Mouse (Mus musculus): ENCODE measurements at regions not wholly inside any gene's neighbourhood (a gene's known extent, or its start where the extent isn't known, plus 50 kb on each side); places are given as distances from the start of the nearest gene placed in this dataset.
A peak's percentile ranks its signal among the peaks of the same experiment; 100 is the strongest.

GRCm38 (mm10) chr4:150748099-150749000 is 96.4 kb upstream of the Slc45a1 start:
- Histone ChIP-seq H3K27me3 (ENCODE audit: control insufficient read depth, insufficient read depth, low read length) (no peaks in the 10 kb centered on the region), H3K36me3 (ENCODE audit: control insufficient read depth, insufficient read depth, low read length) (no peaks in the 10 kb centered on the region), H3K27ac (ENCODE audit: control insufficient read depth, insufficient read depth, low read depth, low read length) (no peak overlapping the region), H3K4me1 (ENCODE audit: control insufficient read depth, insufficient read depth, low read length) (no peaks in the 10 kb centered on the region; the same call in 1 of the 2 replicates), H3K4me3 (ENCODE audit: control insufficient read depth, low read depth, low read length) (no peak overlapping the region)
- no peak for TF ChIP-seq CTCF (IDR thresholded peaks at IDR 0.05; ENCODE audit: control insufficient read depth, insufficient read depth, insufficient replicate concordance, low read depth, low read length)
- TF ChIP-seq POLR2A (IDR thresholded peaks at IDR 0.05; ENCODE audit: control insufficient read depth, low read depth, low read length): no peak

- H3K4me1 ChIP-seq (ENCODE audit: control insufficient read depth, insufficient read depth, low read length): no peaks in the 10 kb centered on the region; the same call in 1 of the 2 replicates
- H3K36me3 ChIP-seq (ENCODE audit: control insufficient read depth, insufficient read depth, low read length): no peaks in the 10 kb centered on the region
- no peak for TF ChIP-seq CTCF (IDR thresholded peaks at IDR 0.05; ENCODE audit: control insufficient read depth, insufficient read depth, insufficient replicate concordance, low read depth, low read length)
- no peak for TF ChIP-seq POLR2A (IDR thresholded peaks at IDR 0.05; ENCODE audit: control insufficient read depth, low read depth, low read length)
- no peak overlapping the region for H3K4me3 ChIP-seq (ENCODE audit: control insufficient read depth, low read depth, low read length)
- no peaks in the 10 kb centered on the region for H3K27me3 ChIP-seq (ENCODE audit: control insufficient read depth, insufficient read depth, low read length)
- peak overlapping the region; percentile 20 for H3K27ac ChIP-seq (ENCODE audit: control insufficient read depth, insufficient read depth, low read depth, low read length)
These were observed 94.5 kb upstream of the Slc45a1 start for GRCm38 (mm10) chr4:150746430-150746923.

GRCm38 (mm10) chr4:150745529-150746429 is 93.8 kb upstream of the Slc45a1 start:
- H3K27ac ChIP-seq (ENCODE audit: control insufficient read depth, insufficient read depth, low read depth, low read length): no peak overlapping the region; the same call in 1 of the 2 replicates
- H3K36me3 ChIP-seq (ENCODE audit: control insufficient read depth, insufficient read depth, low read length): no peaks in the 10 kb centered on the region
- no peaks in the 10 kb centered on the region; the same call in 1 of the 2 replicates for H3K4me1 ChIP-seq (ENCODE audit: control insufficient read depth, insufficient read depth, low read length)
- no peaks in the 10 kb centered on the region for H3K27me3 ChIP-seq (ENCODE audit: control insufficient read depth, insufficient read depth, low read length)
- no peak overlapping the region for H3K4me3 ChIP-seq (ENCODE audit: control insufficient read depth, low read depth, low read length)
- no peak for TF ChIP-seq POLR2A (IDR thresholded peaks at IDR 0.05; ENCODE audit: control insufficient read depth, low read depth, low read length)

- Histone ChIP-seq H3K27ac (ENCODE audit: control insufficient read depth, insufficient read depth, low read depth, low read length) (no peak overlapping the region), H3K4me3 (ENCODE audit: control insufficient read depth, low read depth, low read length) (no peak overlapping the region), H3K27me3 (ENCODE audit: control insufficient read depth, insufficient read depth, low read length) (no peaks in the 10 kb centered on the region), H3K36me3 (ENCODE audit: control insufficient read depth, insufficient read depth, low read length) (no peaks in the 10 kb centered on the region), H3K4me1 (ENCODE audit: control insufficient read depth, insufficient read depth, low read length) (no peaks in the 10 kb centered on the region; the same call in 1 of the 2 replicates)
- TF ChIP-seq POLR2A (IDR thresholded peaks at IDR 0.05; ENCODE audit: control insufficient read depth, low read depth, low read length) (no peak), CTCF (IDR thresholded peaks at IDR 0.05; ENCODE audit: control insufficient read depth, insufficient read depth, insufficient replicate concordance, low read depth, low read length) (no peak)
These were observed 91.5 kb upstream of the Slc45a1 start for GRCm38 (mm10) chr4:150743508-150743907.

- no peaks in the 10 kb centered on the region for H3K36me3 ChIP-seq (ENCODE audit: control insufficient read depth, insufficient read depth, low read length)
- H3K27ac ChIP-seq (ENCODE audit: control insufficient read depth, insufficient read depth, low read depth, low read length): no peak overlapping the region
- no peaks in the 10 kb centered on the region; the same call in 1 of the 2 replicates for H3K4me1 ChIP-seq (ENCODE audit: control insufficient read depth, insufficient read depth, low read length)
- no peaks in the 10 kb centered on the region for H3K27me3 ChIP-seq (ENCODE audit: control insufficient read depth, insufficient read depth, low read length)
- TF ChIP-seq CTCF (IDR thresholded peaks at IDR 0.05; ENCODE audit: control insufficient read depth, insufficient read depth, insufficient replicate concordance, low read depth, low read length) (no peak), POLR2A (IDR thresholded peaks at IDR 0.05; ENCODE audit: control insufficient read depth, low read depth, low read length) (no peak)
- no peak overlapping the region for H3K4me3 ChIP-seq (ENCODE audit: control insufficient read depth, low read depth, low read length)
These were observed 91.1 kb upstream of the Slc45a1 start for GRCm38 (mm10) chr4:150743103-150743502.

GRCm38 (mm10) chr4:150741810-150742209 is 89.8 kb upstream of the Slc45a1 start:
- Histone ChIP-seq H3K36me3 (ENCODE audit: control insufficient read depth, insufficient read depth, low read length) (no peaks in the 10 kb centered on the region), H3K4me3 (ENCODE audit: control insufficient read depth, low read depth, low read length) (no peak overlapping the region), H3K27ac (ENCODE audit: control insufficient read depth, insufficient read depth, low read depth, low read length) (no peak overlapping the region), H3K4me1 (ENCODE audit: control insufficient read depth, insufficient read depth, low read length) (no peaks in the 10 kb centered on the region; the same call in 1 of the 2 replicates), H3K27me3 (ENCODE audit: control insufficient read depth, insufficient read depth, low read length) (no peaks in the 10 kb centered on the region)
- TF ChIP-seq POLR2A (IDR thresholded peaks at IDR 0.05; ENCODE audit: control insufficient read depth, low read depth, low read length): no peak
- TF ChIP-seq CTCF (IDR thresholded peaks at IDR 0.05; ENCODE audit: control insufficient read depth, insufficient read depth, insufficient replicate concordance, low read depth, low read length): no peak

GRCm38 (mm10) chr4:150740167-150740566 is 88.2 kb upstream of the Slc45a1 start:
- Histone ChIP-seq H3K27me3 (ENCODE audit: control insufficient read depth, insufficient read depth, low read length) (no peaks in the 10 kb centered on the region), H3K36me3 (ENCODE audit: control insufficient read depth, insufficient read depth, low read length) (no peaks in the 10 kb centered on the region), H3K27ac (ENCODE audit: control insufficient read depth, insufficient read depth, low read depth, low read length) (no peak overlapping the region)

More at GRCm38 (mm10) chr4:150740167-150740566, 88.2 kb upstream of the Slc45a1 start:
- TF ChIP-seq CTCF (IDR thresholded peaks at IDR 0.05; ENCODE audit: control insufficient read depth, insufficient read depth, insufficient replicate concordance, low read depth, low read length): no peak
- TF ChIP-seq POLR2A (IDR thresholded peaks at IDR 0.05; ENCODE audit: control insufficient read depth, low read depth, low read length): no peak
- H3K4me3 ChIP-seq (ENCODE audit: control insufficient read depth, low read depth, low read length): no peak overlapping the region
- H3K4me1 ChIP-seq (ENCODE audit: control insufficient read depth, insufficient read depth, low read length): no peaks in the 10 kb centered on the region
